Mouse (Mus musculus): ENCODE measurements at regions not wholly inside any gene's neighbourhood (a gene's known extent, or its start where the extent isn't known, plus 50 kb on each side); places are given as distances from the start of the nearest gene placed in this dataset.
A peak's percentile ranks its signal among the peaks of the same experiment; 100 is the strongest.

GRCm38 (mm10) chr3:149291473-149291872 is 301.1 kb upstream of the Adgrl2 start:
- peak; percentile 49 for DNase-seq
- 3% methylated on average over 7 of the region's 7 CpGs for WGBS

DNA sequence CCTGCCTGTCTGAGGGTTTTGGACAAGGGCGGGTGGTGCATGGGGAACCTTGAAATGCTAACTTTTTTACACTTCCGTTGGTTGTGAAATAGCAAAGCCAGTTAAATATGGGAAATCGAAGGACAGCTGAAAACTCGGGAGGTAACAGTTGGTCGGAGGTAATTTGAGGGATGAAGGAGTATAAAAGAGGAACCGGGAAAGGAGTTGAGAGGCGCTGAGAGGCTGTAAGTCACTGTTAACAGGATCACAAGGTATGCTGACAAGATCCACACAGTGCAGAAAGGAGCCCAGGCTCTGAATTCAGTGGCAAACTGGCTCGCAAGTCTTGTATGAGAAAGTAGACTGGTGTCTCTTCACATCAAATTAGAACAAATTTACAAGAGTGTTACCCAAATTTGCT is 299.9 kb upstream of the Adgrl2 start:
- 70% methylated on average over 8 of the region's 8 CpGs for WGBS
- H3K9me3 ChIP-seq (ENCODE audit: control insufficient read depth, low read length): no peaks in the 10 kb centered on the region
- H3K27ac ChIP-seq (replicated peaks; ENCODE audit: low read depth, low read length): no peak overlapping the region
- H3K27me3 ChIP-seq (ENCODE audit: control insufficient read depth, insufficient read depth, low read length): peaks cover 4% of the 10 kb centered on the region; the same call in 1 of the 2 replicates
- H3K4me2 ChIP-seq (ENCODE audit: low read length): no peak overlapping the region
- H3K9ac ChIP-seq (replicated peaks; ENCODE audit: low read length): no peak overlapping the region
- no peak for ATAC-seq (ENCODE audit: low FRiP score, low TSS enrichment)
- DNase-seq: no peak
- H3K4me1 ChIP-seq (ENCODE audit: control insufficient read depth, insufficient read depth, low read length): peaks cover 21% of the 10 kb centered on the region; the same call in 1 of the 2 replicates
- H3K36me3 ChIP-seq (ENCODE audit: control insufficient read depth, insufficient read depth, low read length): no peaks in the 10 kb centered on the region
- H3K4me3 ChIP-seq (replicated peaks; ENCODE audit: low read depth, low read length): no peak overlapping the region

More at GRCm38 (mm10) chr3:149291473-149291872, 301.1 kb upstream of the Adgrl2 start:
- Histone ChIP-seq H3K27me3 (ENCODE audit: control insufficient read depth, insufficient read depth, low read length) (peaks cover 4% of the 10 kb centered on the region; the same call in 1 of the 2 replicates), H3K4me1 (ENCODE audit: control insufficient read depth, insufficient read depth, low read length) (peaks cover 32% of the 10 kb centered on the region), H3K9me3 (ENCODE audit: control insufficient read depth, low read length) (no peaks in the 10 kb centered on the region), H3K9ac (replicated peaks; ENCODE audit: low read length) (no peak overlapping the region), H3K27ac (replicated peaks; ENCODE audit: low read depth, low read length) (peak overlapping the region; percentile 49; the same call in 1 of the 2 replicates), H3K4me3 (replicated peaks; ENCODE audit: low read depth, low read length) (no peak overlapping the region), H3K36me3 (ENCODE audit: control insufficient read depth, insufficient read depth, low read length) (no peaks in the 10 kb centered on the region), H3K4me2 (ENCODE audit: low read length) (no peak overlapping the region)
- no peak for ATAC-seq (ENCODE audit: low FRiP score, low TSS enrichment)

DNA sequence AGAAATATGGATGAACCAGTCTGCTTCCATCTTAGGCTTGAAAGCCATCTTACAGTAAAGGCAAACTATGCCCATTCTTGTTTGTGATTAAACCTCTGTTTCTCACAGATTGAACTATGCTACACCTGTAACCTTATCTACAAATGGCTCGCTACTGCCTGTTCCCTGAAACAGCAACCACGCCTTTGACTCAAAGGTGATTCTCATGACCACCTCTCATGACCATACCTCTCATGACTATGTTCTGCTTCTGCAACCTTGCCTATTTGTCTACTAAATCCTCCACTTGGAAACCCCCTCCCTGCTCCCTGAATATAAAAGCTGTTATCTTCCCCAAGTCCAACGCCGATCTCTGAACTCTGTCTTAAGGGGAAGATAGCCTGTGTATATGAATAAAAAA is 296.7 kb upstream of the Adgrl2 start:
- Histone ChIP-seq H3K27ac (replicated peaks; ENCODE audit: low read depth, low read length) (no peak overlapping the region), H3K4me2 (ENCODE audit: low read length) (no peak overlapping the region)

DNA sequence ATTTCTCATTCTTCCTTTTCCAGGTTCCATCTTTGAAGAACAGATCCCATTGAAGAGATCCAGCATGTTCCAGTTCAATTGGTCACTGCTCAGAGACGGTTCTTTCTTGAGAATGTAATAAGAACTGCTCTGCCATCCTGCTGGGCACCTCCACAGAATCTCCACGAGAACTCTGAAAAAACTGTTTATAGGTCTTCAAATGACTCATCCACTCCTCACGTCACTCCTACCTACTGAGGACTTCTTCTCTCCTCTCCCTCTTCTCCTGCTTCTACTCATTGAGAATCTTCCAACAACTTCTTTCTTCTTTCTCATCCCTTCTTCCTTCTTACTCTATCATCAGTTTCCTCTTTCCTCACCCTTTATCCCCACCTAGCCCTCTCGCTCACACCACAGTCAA is 294.6 kb upstream of the Adgrl2 start:
- 78% methylated on average over 4 of the region's 4 CpGs for WGBS
- DNase-seq: no peak
- H3K4me1 ChIP-seq (ENCODE audit: control insufficient read depth, insufficient read depth, low read length): no peaks in the 10 kb centered on the region
- no peaks in the 10 kb centered on the region for H3K36me3 ChIP-seq (ENCODE audit: control insufficient read depth, insufficient read depth, low read length)
- no peaks in the 10 kb centered on the region for H3K27me3 ChIP-seq (ENCODE audit: control insufficient read depth, insufficient read depth, low read length)
- H3K4me3 ChIP-seq (replicated peaks; ENCODE audit: low read depth, low read length): no peak overlapping the region
- H3K4me2 ChIP-seq (ENCODE audit: low read length): no peak overlapping the region
- no peak overlapping the region for H3K9ac ChIP-seq (replicated peaks; ENCODE audit: low read length)
- ATAC-seq (ENCODE audit: low FRiP score, low TSS enrichment): no peak
- H3K27ac ChIP-seq (replicated peaks; ENCODE audit: low read depth, low read length): no peak overlapping the region
- no peaks in the 10 kb centered on the region for H3K9me3 ChIP-seq (ENCODE audit: control insufficient read depth, low read length)

More for the DNA sequence above, 296.7 kb upstream of the Adgrl2 start:
- Histone ChIP-seq H3K9ac (replicated peaks; ENCODE audit: low read length) (no peak overlapping the region), H3K36me3 (ENCODE audit: control insufficient read depth, insufficient read depth, low read length) (no peaks in the 10 kb centered on the region), H3K4me3 (replicated peaks; ENCODE audit: low read depth, low read length) (no peak overlapping the region), H3K4me1 (ENCODE audit: control insufficient read depth, insufficient read depth, low read length) (peaks cover 9% of the 10 kb centered on the region; the same call in 1 of the 2 replicates), H3K27me3 (ENCODE audit: control insufficient read depth, insufficient read depth, low read length) (no peaks in the 10 kb centered on the region), H3K9me3 (ENCODE audit: control insufficient read depth, low read length) (no peaks in the 10 kb centered on the region)
- DNase-seq (no peak), ATAC-seq (ENCODE audit: low FRiP score, low TSS enrichment) (no peak)
- 94% methylated on average over 4 of the region's 4 CpGs for WGBS

- Histone ChIP-seq H3K36me3 (ENCODE audit: control insufficient read depth, insufficient read depth, low read length) (no peaks in the 10 kb centered on the region), H3K4me2 (ENCODE audit: low read length) (no peak overlapping the region), H3K9ac (replicated peaks; ENCODE audit: low read length) (no peak overlapping the region), H3K4me3 (replicated peaks; ENCODE audit: low read depth, low read length) (no peak overlapping the region), H3K27me3 (ENCODE audit: control insufficient read depth, insufficient read depth, low read length) (no peaks in the 10 kb centered on the region), H3K27ac (replicated peaks; ENCODE audit: low read depth, low read length) (no peak overlapping the region), H3K9me3 (ENCODE audit: control insufficient read depth, low read length) (no peaks in the 10 kb centered on the region), H3K4me1 (ENCODE audit: control insufficient read depth, insufficient read depth, low read length) (no peaks in the 10 kb centered on the region)
- DNase-seq: no peak
- 86% methylated on average over 9 of the region's 9 CpGs for WGBS
- ATAC-seq (ENCODE audit: low FRiP score, low TSS enrichment): no peak
Measured at GRCm38 (mm10) chr3:149280807-149281789, 290.7 kb upstream of the Adgrl2 start.

- no peak overlapping the region for H3K9ac ChIP-seq (replicated peaks; ENCODE audit: low read length)
- no peaks in the 10 kb centered on the region for H3K36me3 ChIP-seq (ENCODE audit: control insufficient read depth, insufficient read depth, low read length)
- DNase-seq (no peak), ATAC-seq (ENCODE audit: low FRiP score, low TSS enrichment) (no peak)
- H3K27ac ChIP-seq (replicated peaks; ENCODE audit: low read depth, low read length): no peak overlapping the region
- H3K4me1 ChIP-seq (ENCODE audit: control insufficient read depth, insufficient read depth, low read length): no peaks in the 10 kb centered on the region
- H3K4me3 ChIP-seq (replicated peaks; ENCODE audit: low read depth, low read length): no peak overlapping the region
- no peak overlapping the region for H3K4me2 ChIP-seq (ENCODE audit: low read length)
- no peaks in the 10 kb centered on the region for H3K27me3 ChIP-seq (ENCODE audit: control insufficient read depth, insufficient read depth, low read length)
- WGBS: 65% methylated on average over 6 of the region's 6 CpGs
- H3K9me3 ChIP-seq (ENCODE audit: control insufficient read depth, low read length): no peaks in the 10 kb centered on the region
Measured at GRCm38 (mm10) chr3:149279338-149279737, 289.0 kb upstream of the Adgrl2 start.

- Histone ChIP-seq H3K4me2 (ENCODE audit: low read length) (no peak overlapping the region), H3K9me3 (ENCODE audit: control insufficient read depth, low read length) (no peaks in the 10 kb centered on the region), H3K4me1 (ENCODE audit: control insufficient read depth, insufficient read depth, low read length) (no peaks in the 10 kb centered on the region), H3K36me3 (ENCODE audit: control insufficient read depth, insufficient read depth, low read length) (no peaks in the 10 kb centered on the region), H3K27me3 (ENCODE audit: control insufficient read depth, insufficient read depth, low read length) (no peaks in the 10 kb centered on the region), H3K4me3 (replicated peaks; ENCODE audit: low read depth, low read length) (no peak overlapping the region), H3K27ac (replicated peaks; ENCODE audit: low read depth, low read length) (no peak overlapping the region), H3K9ac (replicated peaks; ENCODE audit: low read length) (no peak overlapping the region)
- DNase-seq (no peak), ATAC-seq (ENCODE audit: low FRiP score, low TSS enrichment) (no peak)
- 84% methylated on average over 3 of the region's 3 CpGs for WGBS
Measured at GRCm38 (mm10) chr3:149277812-149278211, 287.5 kb upstream of the Adgrl2 start.

GRCm38 (mm10) chr3:149275478-149276132 is 285.2 kb upstream of the Adgrl2 start:
- H3K9me3 ChIP-seq (ENCODE audit: control insufficient read depth, low read length): no peaks in the 10 kb centered on the region
- ATAC-seq (ENCODE audit: low FRiP score, low TSS enrichment) (no peak), DNase-seq (no peak)
- H3K27ac ChIP-seq (replicated peaks; ENCODE audit: low read depth, low read length): no peak overlapping the region
- no peak overlapping the region for H3K9ac ChIP-seq (replicated peaks; ENCODE audit: low read length)
- WGBS: 83% methylated on average over 6 of the region's 6 CpGs
- no peak overlapping the region for H3K4me3 ChIP-seq (replicated peaks; ENCODE audit: low read depth, low read length)
- H3K36me3 ChIP-seq (ENCODE audit: control insufficient read depth, insufficient read depth, low read length): no peaks in the 10 kb centered on the region
- no peaks in the 10 kb centered on the region for H3K4me1 ChIP-seq (ENCODE audit: control insufficient read depth, insufficient read depth, low read length)
- H3K4me2 ChIP-seq (ENCODE audit: low read length): no peak overlapping the region
- H3K27me3 ChIP-seq (ENCODE audit: control insufficient read depth, insufficient read depth, low read length): no peaks in the 10 kb centered on the region

All from midbrain, embryonic 14.5 days (tissue).